Mouse (Mus musculus) B cell, adult 2 months (primary cell): ENCODE data around the gene G430095P16Rik.

ENCODE experiments used
- DNase-seq, 2 experiments: peaks; one replicate each; pipeline ENCODE4 v3.0.0; 2022

Gene G430095P16Rik

DNA sequence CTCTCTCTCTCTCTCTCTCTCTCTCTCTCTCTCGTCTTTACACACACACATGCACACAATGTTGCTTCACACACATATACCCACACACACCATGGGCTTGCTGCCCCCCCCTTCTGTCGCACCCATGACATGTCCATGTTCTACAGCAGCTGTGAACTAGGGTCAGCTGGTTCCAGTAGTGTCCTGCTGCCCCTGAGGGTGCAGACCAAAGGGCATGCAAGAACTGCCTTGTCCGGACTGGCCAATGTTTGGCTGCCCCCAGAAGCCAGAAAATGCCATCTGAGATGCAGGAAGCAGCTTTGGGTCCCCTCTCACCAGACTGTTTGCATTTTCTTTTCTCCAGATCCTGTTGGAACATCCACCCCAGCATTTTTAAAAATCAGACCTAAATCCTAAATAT, 49.8 kb downstream of the G430095P16Rik start:
- DNase-seq: no peak

DNA sequence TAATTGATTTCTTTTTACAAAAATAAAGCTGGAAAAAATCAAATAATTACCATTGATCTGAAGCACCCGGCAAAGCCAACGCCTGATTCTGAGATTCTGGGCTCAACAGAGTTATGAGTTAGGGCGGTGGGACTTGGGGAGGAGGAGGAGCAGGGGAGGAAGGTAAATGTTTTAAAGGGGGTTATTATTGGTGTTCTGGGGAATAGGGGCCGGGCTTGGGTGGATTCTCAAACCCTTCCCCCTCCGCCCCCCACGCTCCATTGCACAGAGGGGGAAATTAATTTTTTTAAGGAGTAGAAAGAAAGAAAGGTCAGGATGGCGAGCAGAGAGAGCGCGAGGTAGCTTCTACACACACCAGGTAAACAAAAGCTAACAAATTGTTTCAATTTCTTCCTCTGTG, 50.5 kb downstream of the G430095P16Rik start:
- no peak for DNase-seq

DNA sequence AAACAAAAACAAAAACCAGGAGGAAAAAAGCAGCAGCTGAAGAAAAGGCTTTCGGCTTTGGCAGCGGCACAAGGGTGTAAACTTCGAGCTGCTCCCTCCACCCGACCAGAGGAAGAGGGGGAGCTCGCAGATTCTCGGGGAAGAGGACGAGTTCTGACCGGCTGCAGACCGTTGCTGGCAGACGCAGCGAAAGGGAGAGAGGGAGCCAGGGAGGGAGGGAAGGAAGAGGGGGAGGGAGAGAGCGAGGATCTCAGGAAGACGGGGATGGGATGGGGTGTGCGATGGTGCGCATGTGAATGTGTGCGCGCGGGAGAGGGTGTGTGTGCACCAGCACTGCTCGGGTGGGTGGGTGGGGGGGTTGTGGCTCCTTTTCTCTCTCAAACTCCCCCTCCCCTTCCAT, 51.0 kb downstream of the G430095P16Rik start:
- no peak for DNase-seq

DNA sequence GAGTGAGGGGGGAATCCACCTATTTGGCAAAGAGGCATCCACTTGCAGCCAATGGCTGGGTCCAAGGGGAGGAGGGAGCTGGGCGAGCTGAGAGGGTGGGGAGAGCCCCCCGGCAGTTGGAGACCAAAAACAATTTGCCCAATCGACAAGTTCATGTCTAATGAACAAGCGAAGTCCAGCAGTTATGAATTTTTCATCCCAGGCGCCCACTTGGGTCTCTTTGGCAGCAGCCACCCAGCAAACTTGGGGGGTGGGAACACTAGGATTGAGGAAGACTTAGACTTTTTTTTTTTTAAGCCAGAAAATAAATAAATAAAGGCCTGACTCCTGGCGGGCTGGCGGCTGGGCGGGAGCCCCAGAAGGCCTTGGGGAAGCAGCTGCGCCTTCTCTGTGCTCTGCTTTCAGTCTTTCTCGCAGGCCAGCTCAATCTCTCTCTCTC, 51.7 kb downstream of the G430095P16Rik start:
- DNase-seq: no peak

DNA sequence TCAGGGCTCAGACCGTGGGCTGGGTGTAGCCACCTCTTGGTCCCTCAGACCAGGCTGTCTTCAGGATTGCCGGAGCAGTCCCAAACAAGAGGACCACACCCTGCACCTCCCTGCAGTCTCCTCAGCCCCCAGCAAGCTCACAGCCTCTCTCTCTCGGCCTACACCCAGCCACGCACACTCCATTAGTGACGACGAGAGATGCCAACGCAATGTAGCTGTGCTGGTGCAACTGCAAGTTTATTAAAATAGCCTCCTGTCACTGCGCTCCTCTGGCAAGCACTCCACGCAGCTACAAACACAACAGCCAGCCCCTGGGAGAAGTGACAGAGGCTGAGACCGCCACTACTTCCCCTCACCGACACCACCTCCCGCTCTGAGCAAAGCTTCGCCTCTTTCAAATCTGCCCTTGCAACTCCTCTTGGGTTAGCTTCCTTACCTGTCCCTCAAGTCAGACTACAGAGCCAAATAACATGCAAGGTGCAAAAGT, 52.3 kb downstream of the G430095P16Rik start:
- no peak for DNase-seq

DNA sequence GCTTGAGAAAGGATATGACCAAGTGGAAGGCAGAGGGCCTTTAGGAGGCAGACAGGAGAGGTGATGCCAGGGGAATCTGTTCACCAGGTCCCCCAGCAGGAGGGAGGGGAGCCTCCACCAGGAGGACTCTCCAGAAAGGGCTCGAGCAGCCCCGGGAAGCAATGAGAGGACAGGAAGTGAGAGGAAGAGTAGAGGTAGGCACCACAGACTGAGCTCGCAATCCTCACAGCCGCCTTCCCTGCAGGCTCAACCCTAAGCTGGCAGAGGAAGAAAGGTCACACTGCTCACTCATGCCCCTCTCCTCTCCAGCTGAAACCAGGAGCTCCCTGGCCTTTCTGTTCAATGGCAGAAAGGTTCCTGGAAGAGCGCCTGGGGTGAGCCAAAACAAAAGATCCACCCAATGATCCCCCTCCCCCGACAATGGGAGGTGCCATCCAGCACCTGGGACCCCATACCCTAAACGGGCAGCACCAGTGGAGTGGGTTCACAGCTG, 52.9 kb downstream of the G430095P16Rik start:
- no peak for DNase-seq
